Mouse (Mus musculus): ENCODE results near the gene Fgfr2.

DNA sequence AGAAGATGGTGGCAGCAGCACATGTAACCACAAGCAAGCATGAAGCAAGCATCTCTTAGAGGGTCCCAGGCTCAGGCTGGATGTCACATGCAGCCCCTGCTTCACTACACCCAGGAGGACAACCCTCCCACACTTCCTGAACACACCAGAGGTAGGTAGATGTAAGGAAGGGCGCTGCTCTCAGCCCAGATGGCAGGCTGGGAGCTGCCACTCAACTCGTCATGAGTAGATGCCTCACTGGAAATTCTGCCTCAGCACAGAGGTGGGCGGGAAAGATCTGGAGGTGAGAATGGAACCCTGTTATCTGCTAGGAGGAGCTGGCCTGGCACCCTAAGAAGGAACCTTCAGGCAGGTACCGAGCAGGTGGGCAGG is 355.2 kb downstream of the Fgfr2 start:
- TF ChIP-seq MYOD1 (IDR thresholded peaks at IDR 0.05; ENCODE audit: control insufficient read depth, insufficient read length, low read depth): no peak
- no peak for TF ChIP-seq CTCF (IDR thresholded peaks at IDR 0.05; ENCODE audit: control insufficient read depth, insufficient read depth, insufficient read length)
